Mouse (Mus musculus): Measurements from ENCODE around the gene Fig4. TPM values are rescaled to one million over a fixed set of nuclear protein-coding genes. Genes with fewer than 3 reads are reported as not detected.

Fig4 gene
- polyA plus RNA-seq, 1 experiment = 11.9 TPM

DNA sequence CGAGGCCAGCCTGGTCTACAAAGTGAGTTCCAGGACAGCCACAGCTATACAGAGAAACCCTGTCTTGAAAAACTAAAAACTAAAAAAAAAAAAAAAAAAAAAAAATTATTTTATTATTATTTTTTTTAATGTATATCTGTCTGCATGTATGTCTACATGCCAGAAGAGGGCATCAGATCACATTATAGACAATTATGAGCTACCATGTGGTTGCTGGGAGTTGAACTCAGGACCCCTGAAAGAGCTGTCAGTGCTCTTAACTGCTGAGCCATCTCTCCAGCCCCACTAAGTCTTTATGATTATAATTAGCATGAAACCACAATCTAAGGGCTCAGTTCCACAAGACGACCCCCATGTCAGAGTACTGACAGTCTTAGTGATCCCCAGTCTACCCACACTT, 152.6 kb downstream of the Fig4 start:
- Histone ChIP-seq H3K27me3 (ENCODE audit: control insufficient read depth, insufficient read depth, insufficient read length) (peaks cover 26% of the 10 kb centered on the region), H3K4me3 (no peak overlapping the region), H3K4me2 (ENCODE audit: low read depth) (no peak overlapping the region), H3K79me2 (ENCODE audit: control insufficient read depth, insufficient read depth) (no peaks in the 10 kb centered on the region), H3ac (ENCODE audit: control insufficient read depth, insufficient read length) (no peak overlapping the region), H3K36me3 (ENCODE audit: control insufficient read depth, insufficient read depth) (no peaks in the 10 kb centered on the region)
- TF ChIP-seq REST (IDR thresholded peaks at IDR 0.05; ENCODE audit: insufficient read depth, insufficient read length) = no peak
- no peak for TF ChIP-seq CEBPB (IDR thresholded peaks at IDR 0.05; ENCODE audit: insufficient read depth, poor library complexity, severe bottlenecking)
- no peak for TF ChIP-seq MYOG (IDR thresholded peaks at IDR 0.05; ENCODE audit: control insufficient read depth in 1 of 3, insufficient read depth in 1 of 3, insufficient read length in 2 of 3, low read depth in 2 of 3)
- no peak for TF ChIP-seq SRF (IDR thresholded peaks at IDR 0.05; ENCODE audit: control insufficient read depth, insufficient read length, low read depth)
- TF ChIP-seq MAX (IDR thresholded peaks at IDR 0.05; ENCODE audit: low read depth) = no peak
- TF ChIP-seq TCF12 (IDR thresholded peaks at IDR 0.05; ENCODE audit: insufficient read depth, poor library complexity, severe bottlenecking) = no peak
- TF ChIP-seq POLR2A (IDR thresholded peaks at IDR 0.05; ENCODE audit: insufficient read length, low read depth) = no peak
- no peak for TF ChIP-seq TCF3 (IDR thresholded peaks at IDR 0.05; ENCODE audit: insufficient read length, low read depth)
- TF ChIP-seq E2F4 (IDR thresholded peaks at IDR 0.05; ENCODE audit: insufficient read depth) = no peak

- TF ChIP-seq TCF12 (IDR thresholded peaks at IDR 0.05; ENCODE audit: insufficient read depth, poor library complexity, severe bottlenecking) = no peak
- Histone ChIP-seq H3K27me3 (ENCODE audit: control insufficient read depth, insufficient read depth, insufficient read length) (peaks cover 32% of the 10 kb centered on the region), H3K79me2 (ENCODE audit: control insufficient read depth, insufficient read depth) (no peaks in the 10 kb centered on the region), H3K4me2 (ENCODE audit: low read depth) (no peak overlapping the region), H3K4me3 (no peak overlapping the region), H3ac (ENCODE audit: control insufficient read depth, insufficient read length) (no peak overlapping the region), H3K36me3 (ENCODE audit: control insufficient read depth, insufficient read depth) (no peaks in the 10 kb centered on the region)
Observed at GRCm38 (mm10) chr10:41149307-41149706, 153.8 kb downstream of the Fig4 start.

DNA sequence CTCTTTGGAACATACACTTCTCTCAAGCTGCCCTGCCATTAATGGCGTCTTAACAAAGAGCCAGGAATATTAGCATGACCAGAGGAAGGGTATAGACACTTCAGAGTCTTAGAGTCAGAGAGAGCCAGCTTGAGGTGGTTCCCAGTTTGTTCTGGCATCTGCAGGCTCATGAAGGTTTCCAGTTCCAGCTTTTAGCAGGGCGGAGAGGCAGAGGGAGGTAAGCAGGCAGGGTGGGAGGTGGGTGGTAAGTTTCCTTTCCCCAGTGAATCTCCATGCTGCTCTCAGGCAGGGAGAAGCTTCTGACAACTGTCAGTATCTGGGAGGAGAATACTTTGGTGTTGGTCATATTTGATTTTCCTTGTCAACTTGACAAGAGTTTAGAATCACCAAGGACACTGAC, 156.9 kb downstream of the Fig4 start:
- TF ChIP-seq REST (IDR thresholded peaks at IDR 0.05; ENCODE audit: insufficient read depth, insufficient read length) (no peak), SRF (IDR thresholded peaks at IDR 0.05; ENCODE audit: control insufficient read depth, insufficient read length, low read depth) (no peak), TCF3 (IDR thresholded peaks at IDR 0.05; ENCODE audit: insufficient read length, low read depth) (no peak), MYOD1 (IDR thresholded peaks at IDR 0.05; ENCODE audit: control insufficient read depth in 1 of 3, insufficient read length in 2 of 3, low read depth in 2 of 3) (no peak), E2F4 (IDR thresholded peaks at IDR 0.05; ENCODE audit: insufficient read depth) (no peak)
- no peak overlapping the region for H3ac ChIP-seq (ENCODE audit: control insufficient read depth, insufficient read length)
- no peaks in the 10 kb centered on the region for H3K36me3 ChIP-seq (ENCODE audit: control insufficient read depth, insufficient read depth)
- H3K27me3 ChIP-seq (ENCODE audit: control insufficient read depth, insufficient read depth, insufficient read length) = peaks cover 33% of the 10 kb centered on the region
- H3K4me3 ChIP-seq = no peak overlapping the region
- no peaks in the 10 kb centered on the region for H3K79me2 ChIP-seq (ENCODE audit: control insufficient read depth, insufficient read depth)
- H3K4me2 ChIP-seq (ENCODE audit: low read depth) = no peak overlapping the region

Other genes starting within 250 kb of the Fig4 start
- gene Gpr6, start 231.0 kb downstream of the Fig4 start, polyA plus RNA-seq (2012; fragmentation: generic; extraction: Trizol) = not detected
- gene Ak9, start 720 bp upstream of the Fig4 start, polyA plus RNA-seq (2012; fragmentation: generic; extraction: Trizol) = not detected
- 7.6 TPM for gene Zbtb24, start 147.1 kb upstream of the Fig4 start, polyA plus RNA-seq (2012; fragmentation: generic; extraction: Trizol)
- 77.0 TPM for gene Mical1, start 173.1 kb upstream of the Fig4 start, polyA plus RNA-seq (2012; fragmentation: generic; extraction: Trizol)
- gene Smpd2, start 187.1 kb upstream of the Fig4 start, polyA plus RNA-seq (2012; fragmentation: generic; extraction: Trizol) = 26.4 TPM
- 0.64 TPM for gene Ppil6, start 187.2 kb upstream of the Fig4 start, polyA plus RNA-seq (2012; fragmentation: generic; extraction: Trizol)
- gene Cd164, start 216.2 kb upstream of the Fig4 start, polyA plus RNA-seq (2012; fragmentation: generic; extraction: Trizol) = 203 TPM

All from myocyte (in vitro differentiated cells).